Mouse (Mus musculus): ENCODE measurements around the gene St6gal1.
A peak's percentile ranks its signal among the peaks of the same experiment; 100 is the strongest.

Gene St6gal1

DNA sequence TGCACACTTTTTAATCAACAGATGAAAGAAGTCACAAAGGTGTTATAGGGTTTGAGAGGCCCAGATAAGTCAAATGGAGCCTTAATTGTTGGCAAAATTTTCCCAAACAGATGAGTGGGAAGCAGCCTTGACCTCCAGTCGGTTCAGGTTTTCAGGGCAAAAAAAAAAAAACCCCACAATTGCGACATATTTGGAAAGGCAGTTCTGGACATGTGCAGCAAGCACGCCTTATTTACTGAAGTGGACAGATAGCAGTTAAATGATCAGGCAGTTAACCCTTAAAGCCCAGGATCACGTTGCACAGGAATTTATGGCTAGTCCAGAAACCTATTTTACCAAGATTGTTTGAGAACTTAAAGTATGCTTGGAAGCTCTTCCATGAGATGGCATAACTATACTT, 112.8 kb downstream of the St6gal1 start:
- DNase-seq (ENCODE audit: low spot score in 2 of 2) = no peak

DNA sequence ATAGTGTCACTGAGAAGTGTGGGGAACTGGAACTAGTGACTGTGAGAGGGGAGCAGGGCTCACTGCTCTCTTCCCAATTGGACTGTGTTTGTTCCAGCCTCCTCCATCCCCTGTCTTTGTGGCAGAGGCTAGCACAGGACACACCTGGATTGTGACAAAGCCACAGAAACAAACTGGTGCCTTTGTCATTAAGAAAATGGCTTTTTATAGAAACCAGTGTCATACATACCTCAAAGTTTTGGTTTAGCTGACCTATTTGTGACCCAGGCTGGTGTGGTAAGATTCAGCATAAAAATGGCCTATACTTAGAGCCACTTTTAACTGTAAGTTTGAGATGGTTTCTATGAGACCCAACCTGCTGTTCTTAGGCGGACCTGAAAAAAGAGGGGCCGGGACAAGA, 116.7 kb downstream of the St6gal1 start:
- no peak for DNase-seq (ENCODE audit: low spot score in 2 of 2)

DNA sequence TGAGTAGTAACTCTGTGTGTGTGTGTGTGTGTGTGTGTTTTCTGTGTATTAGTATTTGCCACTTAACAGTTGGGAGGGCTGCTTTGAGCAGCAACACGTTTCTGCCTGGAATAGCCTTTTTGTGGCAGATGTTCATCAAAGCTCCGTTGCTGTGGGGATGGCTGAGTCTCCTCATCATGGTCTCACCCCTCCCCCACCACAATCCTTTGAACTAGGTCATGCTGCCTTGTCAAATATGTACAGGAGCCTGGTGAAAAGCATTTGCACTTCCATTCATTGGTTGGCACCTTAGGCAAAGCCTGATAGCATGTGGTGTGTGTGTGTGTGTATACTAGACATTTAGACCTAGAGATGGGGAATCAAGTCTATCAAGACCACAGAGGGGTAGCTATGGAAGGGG, 126.3 kb downstream of the St6gal1 start:
- DNase-seq (ENCODE audit: low spot score in 2 of 2) = no peak

DNA sequence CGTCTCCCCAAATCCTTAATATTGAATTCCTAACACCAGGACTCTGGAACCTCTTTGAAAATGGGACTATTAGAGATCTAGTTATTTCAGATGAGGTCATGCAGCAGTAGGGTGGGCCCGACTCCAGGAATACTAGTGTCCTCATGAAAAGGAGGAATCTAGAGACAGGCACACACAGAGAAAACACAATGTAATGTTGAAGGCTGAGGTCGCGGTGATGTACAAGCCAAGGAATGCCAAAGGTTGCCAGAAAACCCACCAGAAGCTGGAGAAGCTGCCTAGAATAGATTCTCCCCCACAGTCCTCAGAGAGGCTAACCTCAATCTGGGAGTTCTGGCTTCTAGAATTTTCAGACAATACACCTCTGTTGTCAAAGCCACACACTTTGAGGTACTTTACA, 136.5 kb downstream of the St6gal1 start:
- no peak for DNase-seq (ENCODE audit: low spot score in 2 of 2)

DNA sequence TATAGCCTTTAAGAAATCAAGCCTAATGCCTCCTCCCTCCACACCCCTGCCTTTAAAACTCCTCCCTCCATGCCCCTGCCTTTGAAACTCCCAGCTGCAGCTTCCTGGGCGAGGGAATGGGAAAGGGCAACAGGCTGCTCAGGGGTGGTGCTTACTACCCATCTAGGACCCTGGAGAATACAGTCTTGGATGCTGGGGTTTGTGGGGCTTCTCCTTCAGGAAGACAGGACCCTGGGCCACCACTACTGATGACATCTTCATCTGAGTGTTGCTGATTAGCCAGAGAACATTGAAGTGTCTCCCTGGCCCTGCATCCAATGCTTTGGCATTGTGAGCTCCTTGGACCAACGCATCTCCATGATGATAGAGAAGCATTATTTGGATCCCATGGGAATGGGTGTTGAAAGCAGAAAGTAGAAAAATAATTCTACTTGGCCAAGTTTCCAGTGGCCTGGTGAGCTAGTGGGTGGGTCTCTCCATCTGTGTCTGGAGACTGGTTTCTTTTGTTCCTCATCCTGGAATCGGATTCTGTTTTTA, 137.0 kb downstream of the St6gal1 start:
- DNase-seq (ENCODE audit: low spot score in 2 of 2) = no peak

DNA sequence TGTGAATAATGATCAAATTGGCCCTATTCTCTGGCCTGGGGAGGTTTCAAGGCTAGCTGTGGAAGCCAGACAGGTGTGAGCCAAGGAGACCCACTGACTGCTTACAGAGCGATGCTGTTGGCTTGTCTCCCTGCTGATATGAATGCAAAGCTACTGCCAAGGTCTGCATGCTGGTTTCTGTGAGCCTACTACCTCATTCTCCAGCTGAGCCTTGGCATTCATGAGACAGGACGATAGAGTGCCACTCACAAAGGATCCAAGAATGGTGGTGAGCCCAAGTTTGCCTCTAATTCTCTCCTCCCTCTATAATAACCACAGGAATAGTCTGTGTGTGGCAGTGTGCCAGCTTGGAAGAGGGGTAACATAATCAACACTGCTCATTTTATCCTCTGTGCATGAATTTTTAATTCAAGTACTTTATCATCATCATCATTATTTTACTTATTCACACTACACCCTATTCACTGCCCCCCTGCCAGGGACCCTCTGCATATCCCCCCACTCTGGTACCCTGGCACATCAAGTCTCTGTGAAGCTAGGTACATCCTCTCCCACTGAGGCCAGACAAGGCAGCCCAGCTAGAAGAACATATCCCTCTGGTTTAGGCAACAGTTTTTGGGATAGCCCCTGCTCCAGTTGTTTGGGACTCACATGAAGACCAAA, 139.9 kb downstream of the St6gal1 start:
- DNase-seq (ENCODE audit: low spot score in 2 of 2) = no peak

DNA sequence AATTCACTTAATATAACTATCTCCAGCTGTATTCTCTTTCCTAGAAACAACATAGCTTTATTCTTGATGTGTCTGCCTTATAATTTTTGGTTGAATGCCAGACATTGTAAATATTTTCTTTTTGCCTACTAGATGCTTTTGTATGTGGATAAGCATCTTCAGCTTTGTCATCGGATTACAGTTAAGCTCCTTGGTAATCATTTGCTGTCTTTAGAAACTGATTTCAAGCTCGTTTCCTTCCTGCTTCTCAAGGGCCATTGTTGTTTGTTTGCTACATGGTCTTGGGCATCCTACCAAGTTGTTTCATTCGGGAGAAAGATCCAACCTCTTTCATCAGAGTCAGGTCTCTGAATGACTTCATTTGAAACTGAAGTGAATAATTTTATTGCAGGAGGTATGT, 144.6 kb downstream of the St6gal1 start:
- DNase-seq (ENCODE audit: low spot score in 2 of 2) = no peak

DNA sequence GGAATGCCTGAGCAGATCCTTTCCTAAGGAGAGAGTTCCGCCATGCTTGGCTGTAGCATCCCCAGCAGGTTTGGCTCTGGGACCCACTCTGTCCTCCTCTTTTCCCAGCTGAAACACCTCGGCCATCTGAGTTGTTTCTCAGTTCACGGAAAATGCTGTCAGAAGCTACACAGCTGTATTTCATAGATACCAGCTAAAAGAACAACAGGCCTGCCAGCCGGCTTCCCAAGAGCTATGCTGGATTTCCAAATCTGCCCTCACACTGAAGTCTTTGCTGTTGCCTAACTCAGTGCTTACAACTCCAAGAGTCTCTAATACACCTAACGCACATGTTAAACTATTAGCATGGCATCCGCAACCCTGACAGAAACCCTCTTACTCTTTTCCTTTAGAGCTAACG, 146.2 kb downstream of the St6gal1 start:
- no peak for DNase-seq (ENCODE audit: low spot score in 2 of 2)

DNA sequence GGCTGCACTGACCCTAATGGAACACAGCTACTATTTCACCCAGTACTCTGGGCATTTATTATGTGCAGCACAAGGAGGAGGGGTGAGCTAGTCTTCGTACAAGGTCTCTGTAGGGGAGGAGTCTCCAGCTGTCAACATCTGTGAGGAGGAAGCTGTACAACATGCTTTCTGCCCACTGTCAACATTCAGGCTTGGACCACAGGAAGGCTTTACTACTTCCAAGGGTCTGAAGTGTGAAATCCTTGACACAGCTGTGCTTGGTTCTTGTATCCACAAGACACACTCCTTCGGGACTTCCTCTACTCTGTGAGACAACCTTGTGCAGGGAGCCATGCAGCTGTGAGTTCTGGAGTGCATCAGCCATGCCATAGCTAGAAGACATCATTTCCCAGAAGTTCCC, 147.8 kb downstream of the St6gal1 start:
- DNase-seq (ENCODE audit: low spot score in 2 of 2) = no peak

DNA sequence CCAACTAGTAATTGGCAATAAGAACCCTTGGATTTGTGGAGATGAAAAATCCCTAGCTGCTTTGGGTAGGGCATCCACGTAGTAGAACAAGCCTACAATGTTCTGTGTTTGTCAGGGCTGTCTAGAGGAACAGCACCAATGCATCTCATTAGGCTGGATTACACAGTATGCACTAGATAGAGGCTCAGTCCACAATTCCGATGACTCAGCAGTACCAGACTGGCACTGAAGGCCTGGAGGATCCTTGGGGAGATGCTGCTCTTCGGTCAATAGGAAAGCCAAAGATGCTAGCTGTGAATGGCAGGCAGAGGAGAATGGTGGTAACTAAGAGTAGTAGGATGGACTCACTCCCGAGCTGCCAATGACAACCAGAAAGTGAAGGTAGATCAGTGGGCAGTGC, 149.5 kb downstream of the St6gal1 start:
- DNase-seq (ENCODE audit: low spot score in 2 of 2) = no peak

DNA sequence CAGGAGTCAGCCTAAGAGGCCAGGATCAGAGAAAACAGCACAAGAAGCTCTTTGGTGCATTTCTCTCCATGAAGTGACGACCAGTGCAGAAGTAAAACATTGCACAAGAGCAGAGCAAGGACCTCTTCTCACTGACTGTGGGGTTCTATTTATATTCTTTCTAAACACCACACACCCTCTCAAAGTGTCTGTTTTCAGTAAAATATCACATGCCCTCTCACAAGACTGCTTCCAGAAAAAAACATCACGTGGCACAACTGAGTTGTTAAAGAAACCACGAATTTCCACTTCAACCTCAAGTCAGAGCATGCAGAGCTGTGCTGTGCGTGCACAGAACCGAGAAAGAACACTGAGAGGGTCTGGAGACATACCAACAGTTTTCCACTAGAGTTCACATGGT, 150.4 kb downstream of the St6gal1 start:
- DNase-seq (ENCODE audit: low spot score in 2 of 2) = no peak

DNA sequence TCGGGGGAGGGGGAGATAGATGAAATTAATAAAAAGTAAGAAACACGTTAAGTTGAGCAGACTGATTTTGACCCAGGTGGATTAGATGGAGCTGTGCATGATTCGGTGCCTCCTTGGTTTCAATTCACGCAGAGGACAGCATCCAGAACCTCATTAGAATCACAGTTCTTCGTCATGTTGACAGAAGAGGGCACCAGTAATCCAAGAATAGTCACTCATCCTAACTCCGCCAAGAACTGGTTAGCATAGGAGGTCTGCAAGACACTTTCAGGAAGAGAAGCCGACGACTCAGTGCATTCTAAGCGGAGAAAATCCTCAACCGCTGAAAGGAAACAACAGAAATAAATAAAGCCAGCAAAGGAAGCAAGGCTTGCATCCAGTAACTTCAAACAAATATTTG, 151.6 kb downstream of the St6gal1 start:
- no peak for DNase-seq (ENCODE audit: low spot score in 2 of 2)

DNA sequence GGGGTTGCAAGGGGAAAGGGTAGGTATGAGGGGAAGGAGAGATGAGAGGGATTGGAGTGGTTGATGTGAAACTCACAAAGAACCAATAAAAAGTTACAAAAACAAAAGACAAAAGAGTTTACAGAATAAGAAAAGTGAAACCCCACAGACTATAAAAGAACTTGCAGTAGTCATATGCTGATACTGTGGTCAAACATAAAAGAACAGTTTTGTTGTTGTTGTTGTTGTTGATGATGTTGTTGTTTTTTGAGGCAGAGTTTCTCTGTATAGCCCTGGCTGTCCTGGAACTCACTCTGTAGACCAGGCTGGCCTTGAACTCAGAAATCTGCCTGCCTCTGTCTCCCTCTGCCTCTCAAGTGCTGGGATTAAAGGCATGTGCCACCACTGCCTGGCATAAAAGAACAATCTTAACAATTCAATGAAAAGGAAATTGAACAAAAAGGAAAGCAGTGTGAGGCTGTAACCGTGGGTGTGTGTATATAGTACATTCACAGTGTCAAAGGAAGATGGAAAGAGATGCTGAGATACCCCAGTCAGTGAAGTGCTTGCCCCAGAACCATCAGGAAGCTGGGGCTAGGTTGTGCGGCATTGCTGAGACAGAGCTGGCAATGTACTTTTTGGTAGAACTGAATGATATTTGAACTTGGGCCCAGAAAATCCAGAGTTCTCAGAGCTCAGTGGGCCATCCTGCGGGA, 155.1 kb downstream of the St6gal1 start:
- no peak for DNase-seq (ENCODE audit: low spot score in 2 of 2)

DNA sequence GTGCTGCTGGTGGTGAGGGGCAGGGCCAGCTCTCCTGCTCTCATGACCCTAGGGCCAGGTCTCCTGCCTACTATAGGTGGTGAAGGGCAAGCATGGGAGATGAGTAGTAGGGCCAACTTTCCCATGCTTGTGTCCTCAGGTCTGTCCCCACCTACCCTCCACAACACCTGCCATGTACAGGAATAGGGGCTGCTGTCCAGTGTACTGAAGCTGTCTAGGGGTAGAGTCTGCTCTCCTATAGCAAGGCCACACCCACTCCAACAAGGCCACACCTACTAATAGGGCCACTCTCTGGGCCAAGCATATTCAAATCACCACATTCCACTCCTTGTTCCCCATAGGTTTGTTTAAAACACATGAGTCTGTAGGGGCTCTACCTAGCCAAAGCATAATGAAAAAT, 159.8 kb downstream of the St6gal1 start:
- DNase-seq (ENCODE audit: low spot score in 2 of 2) = no peak

DNA sequence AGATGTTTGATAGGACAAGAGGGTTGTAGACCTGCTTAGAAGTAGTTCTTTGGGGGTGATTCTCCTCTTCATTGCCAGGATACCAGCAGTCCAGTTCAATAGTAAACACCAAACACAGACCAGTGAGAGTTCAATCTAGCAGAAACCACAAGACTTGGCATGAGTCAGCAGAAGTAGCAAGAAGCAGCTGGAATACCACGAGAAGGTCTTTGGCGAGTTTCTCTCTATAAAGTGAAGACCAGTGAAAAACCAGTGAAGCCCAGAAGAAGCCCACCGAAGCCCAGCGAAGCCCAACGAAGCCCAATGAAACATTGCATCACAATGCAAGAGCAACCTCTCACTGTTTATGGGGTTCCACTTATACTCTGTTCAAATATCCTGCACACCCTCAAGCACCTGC, 173.4 kb downstream of the St6gal1 start:
- DNase-seq (ENCODE audit: low spot score in 2 of 2) = no peak

DNA sequence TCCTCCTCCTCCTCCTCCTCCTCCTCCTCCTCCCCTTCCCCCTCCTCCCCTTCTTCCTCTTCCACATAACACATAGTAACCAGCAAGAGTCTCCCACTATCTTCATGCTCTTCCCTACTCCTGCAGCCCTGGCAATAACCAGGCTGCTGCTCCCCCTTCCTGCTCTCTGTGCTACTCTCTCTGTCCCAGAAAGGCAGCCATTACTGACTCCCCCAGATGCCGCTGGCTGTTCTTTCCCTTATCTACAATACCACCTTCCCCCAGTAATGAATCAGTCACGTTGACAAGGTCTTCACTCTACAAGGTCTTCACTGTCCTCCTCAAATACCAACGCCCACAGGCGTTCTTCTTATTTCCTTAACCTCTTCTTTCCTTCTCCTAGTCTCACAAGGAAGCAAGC, 176.9 kb downstream of the St6gal1 start:
- DNase-seq (ENCODE audit: low spot score in 2 of 2) = no peak

DNA sequence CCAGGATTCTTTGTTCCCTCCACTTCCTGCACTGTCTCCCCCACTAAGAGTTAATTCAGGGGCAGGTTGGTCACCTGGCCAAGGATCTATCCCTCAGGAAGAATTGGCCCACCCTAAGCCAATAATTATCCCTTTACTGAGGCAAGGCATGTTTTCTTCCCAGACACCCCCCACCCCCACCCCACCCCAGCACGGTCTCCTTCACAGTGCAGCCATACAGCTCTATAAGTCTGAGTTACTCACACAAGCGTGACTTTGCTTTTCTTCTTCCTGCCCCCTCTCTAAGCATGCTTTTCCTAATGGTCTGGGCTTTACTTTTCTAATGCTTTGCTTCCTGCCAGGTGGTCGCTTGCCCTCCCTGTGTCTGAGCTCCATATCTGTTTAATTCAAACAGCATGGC, 177.4 kb downstream of the St6gal1 start:
- DNase-seq (ENCODE audit: low spot score in 2 of 2) = no peak

DNA sequence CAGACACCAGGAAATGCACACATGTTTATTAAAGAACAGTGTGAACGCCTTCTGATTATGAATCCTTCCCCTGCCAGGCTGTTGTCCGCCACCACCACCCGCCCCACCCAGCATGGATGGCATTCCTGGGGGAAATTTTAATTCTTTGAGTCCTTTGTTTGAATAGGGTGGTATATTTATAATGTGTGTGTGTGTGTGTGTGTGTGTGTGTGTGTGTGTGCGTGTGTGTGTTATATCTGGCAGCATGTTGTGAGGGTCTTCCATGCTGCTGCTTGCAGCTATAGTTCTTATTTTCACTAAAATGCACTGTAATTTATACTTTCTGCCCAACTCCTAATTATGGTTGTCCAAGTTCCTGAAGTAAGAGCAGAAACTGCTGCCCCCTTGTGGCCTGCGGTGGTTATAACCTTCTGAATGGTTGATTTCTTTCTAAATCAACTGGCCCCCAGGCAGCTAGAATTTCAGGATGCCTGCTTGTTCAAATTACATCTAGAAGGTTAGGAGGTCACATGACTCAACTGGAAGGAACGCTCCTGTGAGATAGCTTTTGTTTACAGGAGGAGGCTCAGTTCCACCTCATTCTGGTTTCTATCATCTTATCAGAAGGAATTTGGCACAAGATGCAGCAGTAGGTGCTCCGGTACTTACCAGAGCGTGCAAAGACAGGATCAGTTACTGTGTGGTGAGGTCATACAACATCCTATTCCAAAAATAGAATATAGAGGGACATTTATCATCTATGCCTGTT, 178.6 kb downstream of the St6gal1 start:
- DNase-seq (ENCODE audit: low spot score in 2 of 2) = peak; percentile 69 to 75
